Mouse (Mus musculus) CD4-positive, CD25-positive, alpha-beta regulatory T cell, adult 4 months (primary cell): ENCODE measurements at regions not wholly inside any gene's neighbourhood (a gene's known extent, or its start where the extent isn't known, plus 50 kb on each side); places are given as distances from the start of the nearest gene placed in this dataset.

Experiments used
- ATAC-seq: one replicate; pipeline ENCODE4 v1.8.0; 2017

DNA sequence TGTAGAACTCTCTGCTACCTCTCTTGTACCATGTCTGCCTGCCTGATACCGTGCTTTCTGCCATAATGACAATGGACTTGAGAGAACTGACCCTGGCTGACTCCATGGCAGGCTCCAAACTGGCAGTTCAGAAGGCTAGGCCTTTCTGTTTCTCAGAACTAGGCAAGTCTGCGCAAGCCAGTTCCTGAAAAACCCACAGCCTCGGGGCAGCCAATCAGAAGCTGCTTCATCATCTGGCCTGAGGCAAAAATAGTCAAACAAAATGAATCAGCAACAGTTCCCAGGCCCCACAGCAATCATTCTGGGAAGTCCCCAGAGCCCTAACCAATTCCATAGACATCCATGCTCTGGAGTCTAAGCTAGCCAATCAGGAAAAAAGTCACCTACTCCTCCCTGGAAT lies 284.5 kb downstream of the Olfr1505 start:
- ATAC-seq, result no peak

DNA sequence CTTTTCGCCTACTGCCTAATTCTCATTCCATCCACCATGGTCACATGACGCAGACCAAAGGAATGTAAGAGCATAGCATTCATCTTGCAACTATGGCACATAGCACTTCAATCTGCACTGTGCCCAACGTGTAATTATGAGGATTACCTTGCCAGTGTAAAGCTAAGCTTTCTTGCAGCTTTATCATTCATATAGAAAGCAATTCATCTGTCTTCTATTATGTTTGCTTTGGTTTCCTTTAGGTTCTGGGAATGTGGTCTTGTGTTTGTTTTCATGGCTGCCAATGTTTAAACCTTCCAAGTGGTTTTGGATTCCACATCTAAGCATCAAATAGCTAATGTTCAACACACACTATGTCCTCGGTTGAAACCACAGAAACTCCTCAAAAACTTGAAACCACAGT lies 307.2 kb downstream of the Olfr1505 start:
- ATAC-seq, result no peak

DNA sequence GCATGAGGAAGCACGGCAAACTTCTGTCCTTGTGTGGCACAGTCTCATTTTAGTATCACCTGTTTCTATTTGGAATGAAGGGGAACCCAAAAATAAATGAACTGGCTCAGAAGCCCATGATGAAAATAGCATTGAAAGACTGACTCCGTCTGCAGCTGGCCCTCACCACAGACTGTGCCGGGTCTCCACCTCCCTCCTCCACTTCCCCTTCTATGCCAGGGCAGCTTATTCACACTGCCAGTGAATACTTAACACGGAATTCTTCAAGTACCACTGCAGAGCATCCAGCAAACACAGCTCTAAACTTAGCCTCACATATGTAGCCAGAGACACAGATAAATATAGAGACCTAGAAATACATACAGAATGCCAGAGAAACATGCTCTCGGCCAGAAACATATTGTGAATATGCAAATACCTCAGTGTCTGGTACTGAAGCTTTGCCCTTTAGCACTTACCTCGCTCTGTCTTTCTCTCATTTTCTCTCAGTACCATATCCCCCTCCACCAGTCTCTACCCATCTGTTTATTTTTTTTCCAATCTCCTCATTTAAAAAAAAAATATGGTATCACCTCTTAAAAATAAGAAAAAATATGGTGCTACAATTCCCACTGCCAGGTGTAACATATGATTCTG lies 311.8 kb downstream of the Olfr1505 start:
- no peak for ATAC-seq

DNA sequence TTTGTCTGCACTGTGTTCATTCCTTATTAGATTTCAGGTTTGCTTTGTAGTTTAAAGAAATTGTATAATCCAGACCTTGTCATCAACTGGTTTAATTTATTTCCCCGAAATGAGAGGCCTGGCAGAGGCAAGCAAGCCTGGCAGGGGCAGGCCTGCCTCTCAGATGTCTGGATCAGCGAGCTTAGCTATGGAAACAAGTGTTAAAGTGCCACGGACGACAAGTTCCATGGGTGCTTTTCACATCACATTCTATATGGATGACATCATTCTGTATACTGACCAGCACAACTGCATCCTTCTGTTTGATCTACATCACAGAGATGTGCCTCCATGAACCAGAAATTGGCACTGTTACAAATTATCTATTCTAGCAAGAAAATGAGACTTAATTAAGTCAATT lies 312.5 kb downstream of the Olfr1505 start:
- ATAC-seq, result no peak

DNA sequence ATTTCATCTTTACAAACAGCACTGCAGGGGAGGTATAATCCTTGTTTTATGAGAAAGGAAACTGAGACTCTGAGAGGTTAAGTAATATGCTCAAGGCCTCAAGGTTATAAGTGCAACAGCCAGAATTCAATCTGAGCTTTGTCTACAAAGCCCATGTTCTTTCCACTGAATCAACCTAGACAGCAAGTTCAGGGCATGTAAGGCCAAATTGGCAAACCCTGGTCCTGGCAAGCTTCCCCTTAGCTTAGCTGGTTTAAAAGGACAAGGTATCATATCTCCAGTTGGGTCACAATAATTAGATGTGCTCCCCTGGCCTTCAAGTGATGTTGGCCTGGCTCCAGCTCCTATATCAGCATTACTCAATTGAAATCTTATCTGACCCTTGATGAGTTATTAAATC lies 313.2 kb downstream of the Olfr1505 start:
- ATAC-seq, result no peak

DNA sequence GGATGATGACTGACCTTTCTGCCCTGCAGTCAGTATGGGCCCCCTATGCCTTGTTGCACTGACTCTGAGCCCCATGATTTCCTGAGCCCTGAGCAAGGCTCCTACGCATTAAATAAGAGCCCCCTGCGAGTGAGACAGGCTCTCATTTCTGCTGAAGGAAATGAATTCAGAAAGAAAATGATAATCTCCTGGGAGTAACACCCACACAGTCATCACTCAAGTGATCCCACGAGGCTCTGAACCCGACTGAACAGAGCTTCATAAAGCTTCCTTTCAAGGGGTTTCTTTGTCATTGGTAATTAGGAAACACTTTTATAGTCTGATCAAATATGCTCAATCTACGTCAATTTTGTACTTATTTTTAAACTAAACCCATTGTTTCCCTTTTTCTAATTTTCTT lies 330.2 kb downstream of the Olfr1505 start:
- no peak for ATAC-seq

DNA sequence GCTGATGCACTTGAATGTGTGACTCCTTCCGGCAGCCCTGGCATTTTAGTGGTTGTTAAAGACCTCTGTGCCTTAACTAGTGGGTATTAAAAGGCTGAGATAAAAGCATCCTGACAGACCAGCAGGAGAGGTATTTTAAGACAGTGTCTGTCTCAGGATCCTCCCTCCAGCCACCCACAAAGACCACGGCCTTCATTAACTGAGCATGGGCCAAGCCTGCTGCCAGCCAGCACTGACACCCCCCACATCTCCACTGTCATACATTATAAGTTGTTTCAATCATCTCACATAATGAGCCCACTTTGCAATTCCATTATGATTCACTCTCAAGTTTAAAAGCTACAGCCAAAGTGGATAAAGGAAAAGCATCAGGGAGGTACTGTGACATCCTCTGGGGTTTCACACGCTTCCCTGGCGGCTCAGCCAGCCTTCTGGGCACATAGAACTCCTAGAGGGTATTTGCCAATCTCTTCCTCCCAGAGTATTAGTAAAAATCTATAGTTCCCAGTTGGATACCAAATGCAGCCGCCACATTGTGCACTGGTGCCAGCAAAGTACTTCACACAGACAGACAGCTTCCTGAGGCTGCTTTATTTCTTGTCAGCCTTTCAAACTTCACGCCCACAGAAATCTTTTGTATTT lies 333.8 kb downstream of the Olfr1505 start:
- ATAC-seq, result no peak

DNA sequence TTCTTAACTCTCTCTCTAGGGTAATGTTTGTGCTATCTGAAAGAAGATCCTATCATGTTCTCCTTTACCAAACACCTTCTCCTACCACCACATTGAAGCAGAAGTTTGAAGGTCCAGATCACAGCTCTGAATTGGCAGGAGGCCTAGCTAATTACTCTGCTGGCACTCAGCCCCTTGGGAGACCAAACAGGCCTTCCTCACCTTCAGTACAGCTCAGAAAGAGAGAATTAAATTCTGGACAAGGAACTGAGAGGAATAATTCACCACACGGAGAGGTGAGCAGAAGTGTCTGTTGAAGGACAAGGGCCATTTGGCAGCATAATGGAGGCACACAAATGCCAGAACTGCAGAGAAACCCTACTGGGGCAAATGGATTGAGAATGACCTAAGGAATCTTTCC lies 334.6 kb downstream of the Olfr1505 start:
- no peak for ATAC-seq

DNA sequence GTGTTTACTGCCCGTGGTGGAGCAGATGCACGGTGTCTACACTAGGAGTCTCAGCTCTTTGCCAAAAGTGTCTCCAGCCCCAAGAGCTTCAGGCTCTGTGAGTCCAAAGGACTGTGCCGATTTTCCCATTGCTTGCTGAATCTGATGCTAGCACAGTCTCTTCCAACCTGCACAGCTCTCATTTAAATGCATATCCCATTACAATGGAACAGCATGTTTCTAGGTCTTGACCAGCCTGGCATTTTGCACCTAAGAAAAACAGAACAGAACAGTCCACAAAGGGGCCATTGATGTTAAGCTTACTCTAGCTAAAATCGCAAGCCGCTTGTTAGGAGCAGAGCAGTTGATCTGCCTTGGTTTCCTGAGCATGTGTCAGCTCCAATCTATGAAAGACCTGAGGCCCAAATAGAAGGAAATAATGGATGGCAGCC lies 339.2 kb downstream of the Tle4 start:
- ATAC-seq, result no peak

DNA sequence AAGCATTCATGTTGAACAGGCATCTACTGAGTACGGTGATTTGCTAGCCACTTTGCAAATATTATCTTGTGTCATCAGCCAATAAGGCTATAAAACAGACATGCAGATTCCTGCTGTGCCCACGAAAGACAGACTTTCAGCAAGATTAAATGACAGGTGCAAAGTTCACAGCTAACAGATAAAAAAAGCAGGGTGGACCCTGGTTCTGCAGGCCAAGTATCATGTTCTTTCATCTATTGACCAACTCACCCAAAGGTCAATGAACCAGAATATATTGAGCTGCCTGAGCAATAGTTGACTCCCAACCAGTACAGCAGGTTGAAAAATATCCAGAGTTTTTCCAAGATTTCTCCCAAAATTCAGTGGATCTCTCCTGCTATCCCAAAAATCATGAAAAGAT lies 338.6 kb downstream of the Tle4 start:
- no peak for ATAC-seq

DNA sequence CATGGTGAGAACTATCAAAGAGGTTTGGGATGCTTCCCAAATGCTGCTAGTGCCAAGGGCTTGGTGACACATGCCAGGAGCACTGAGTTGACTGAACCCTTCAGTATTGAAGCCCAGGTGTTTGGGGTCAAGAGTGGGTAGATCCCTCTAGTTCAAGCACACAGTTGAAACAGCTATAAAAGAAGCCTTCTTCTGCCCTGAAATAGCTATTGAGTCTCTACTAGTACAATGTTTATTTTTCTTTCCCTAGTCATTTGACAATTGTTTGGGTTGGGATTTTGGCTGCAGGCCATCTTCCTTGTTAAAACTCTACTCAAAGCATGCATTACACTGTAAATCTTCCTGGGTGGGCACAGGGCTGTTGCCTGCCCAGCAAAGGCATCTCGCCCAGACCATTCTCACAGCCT lies 308.5 kb downstream of the Tle4 start:
- ATAC-seq, result no peak

DNA sequence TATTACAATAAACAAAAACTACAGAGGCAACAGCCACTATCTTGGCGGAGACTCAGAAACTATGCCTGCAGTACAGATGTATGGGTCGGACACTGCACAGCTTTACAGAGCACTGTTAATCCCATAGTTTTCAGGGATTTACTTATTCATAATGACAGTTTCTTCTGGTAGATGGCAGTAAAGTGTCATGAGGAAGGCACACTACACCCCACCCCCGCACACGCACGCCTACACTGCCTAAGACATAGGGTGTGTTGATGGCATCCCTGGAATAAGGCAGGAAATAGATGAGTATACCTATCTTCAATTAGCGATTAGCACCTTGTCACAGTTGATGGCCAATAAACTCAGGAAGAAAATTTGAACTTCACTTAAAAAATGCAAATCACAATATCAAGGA lies 306.9 kb downstream of the Tle4 start:
- no peak for ATAC-seq

DNA sequence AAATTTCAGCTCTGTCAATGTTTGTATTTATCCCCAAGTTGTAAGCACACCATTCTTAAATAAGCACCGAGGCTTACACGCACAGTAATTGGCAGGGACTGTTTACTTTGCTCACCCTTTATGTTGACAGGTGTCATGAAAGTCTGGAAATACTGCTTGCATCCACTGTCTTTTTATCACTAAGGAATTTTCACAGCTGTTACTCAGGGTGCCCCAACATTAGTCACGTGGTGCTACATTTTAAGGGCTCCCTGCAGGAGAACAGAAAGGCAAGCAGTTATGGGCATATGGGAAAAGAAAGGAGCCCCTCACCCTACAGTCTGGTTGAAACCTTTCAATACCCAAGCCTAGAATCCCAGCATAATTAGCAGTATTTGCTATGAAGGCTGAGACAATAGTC lies 304.7 kb downstream of the Tle4 start:
- ATAC-seq, result no peak

DNA sequence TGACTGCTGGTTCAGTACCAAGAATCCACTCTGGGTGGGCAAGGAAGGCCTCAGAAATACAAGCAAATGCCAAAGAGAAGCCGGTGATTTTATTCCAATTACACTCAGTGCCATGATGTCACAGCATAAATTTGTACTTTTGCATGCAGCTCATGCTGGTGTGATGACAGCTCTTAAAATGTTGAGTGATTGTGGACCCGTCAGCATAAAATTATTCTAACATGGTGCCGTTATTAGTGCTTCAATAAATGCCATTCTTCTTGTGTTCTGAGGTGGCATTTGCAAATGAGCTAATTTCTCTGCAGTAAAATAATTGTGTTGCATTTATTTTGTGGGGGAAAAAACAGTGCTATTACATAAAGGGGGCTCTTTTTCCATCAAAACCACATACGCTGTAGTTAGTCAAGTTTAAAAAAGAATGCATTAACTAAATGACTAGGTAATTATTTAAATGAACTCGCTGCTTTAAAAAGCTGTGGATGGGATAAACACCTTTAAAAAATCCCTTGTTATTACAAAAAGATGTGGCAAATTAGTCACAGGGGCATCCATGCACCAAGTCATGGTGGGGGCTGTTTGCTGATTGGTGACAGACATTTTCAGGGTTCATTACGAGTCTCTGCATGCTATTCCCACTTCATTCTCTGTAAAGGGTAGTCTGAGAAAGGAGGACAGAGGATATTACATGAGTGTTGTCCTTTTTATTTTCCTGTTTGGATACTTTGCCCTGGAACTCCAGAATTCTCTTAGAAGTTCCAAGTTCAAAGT lies 296.5 kb downstream of the Tle4 start:
- ATAC-seq, result no peak

DNA sequence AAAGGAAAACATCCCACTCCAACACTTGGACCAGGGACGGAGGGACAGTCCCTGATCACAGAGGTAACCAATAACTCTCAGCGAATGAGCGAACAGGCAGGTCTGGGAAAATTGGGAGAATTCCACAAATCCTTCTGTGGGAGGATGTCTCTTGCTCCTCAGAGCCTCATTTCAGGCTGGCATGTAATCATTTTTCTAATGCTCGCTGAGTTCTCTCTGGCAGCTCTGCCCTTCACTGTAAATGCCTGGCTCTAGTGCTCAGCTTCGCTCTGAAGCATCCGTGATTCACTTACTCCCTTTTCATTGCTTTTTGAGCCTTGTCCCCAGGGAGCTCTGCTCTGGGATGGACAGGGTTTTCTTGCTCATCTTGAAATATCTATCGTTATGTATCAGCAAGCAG lies 283.6 kb downstream of the Tle4 start:
- ATAC-seq, result no peak

DNA sequence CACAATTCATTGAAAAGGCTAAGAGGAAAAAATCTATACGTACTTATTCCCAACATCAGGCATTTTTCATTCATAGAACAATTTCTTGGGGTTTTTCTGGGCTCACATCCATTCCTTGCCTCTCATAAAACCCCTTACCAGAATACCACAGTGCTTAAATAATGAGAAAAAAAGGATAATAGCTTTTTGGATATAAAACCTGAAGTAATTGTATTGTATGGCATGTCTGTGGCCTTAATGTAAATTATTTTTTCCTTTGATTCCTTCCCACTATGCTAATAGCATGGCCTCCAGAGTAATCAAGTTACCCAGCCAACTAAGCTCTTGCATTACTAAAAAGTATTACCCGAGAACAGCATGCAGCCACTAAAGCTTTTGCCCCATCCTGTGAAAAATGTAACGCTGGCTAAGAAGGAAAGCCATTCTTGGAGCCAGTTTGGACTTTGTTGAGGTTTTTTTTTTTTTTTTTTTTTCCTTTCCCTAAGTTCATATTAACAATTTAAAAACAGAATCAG lies 278.1 kb downstream of the Tle4 start:
- no peak for ATAC-seq

DNA sequence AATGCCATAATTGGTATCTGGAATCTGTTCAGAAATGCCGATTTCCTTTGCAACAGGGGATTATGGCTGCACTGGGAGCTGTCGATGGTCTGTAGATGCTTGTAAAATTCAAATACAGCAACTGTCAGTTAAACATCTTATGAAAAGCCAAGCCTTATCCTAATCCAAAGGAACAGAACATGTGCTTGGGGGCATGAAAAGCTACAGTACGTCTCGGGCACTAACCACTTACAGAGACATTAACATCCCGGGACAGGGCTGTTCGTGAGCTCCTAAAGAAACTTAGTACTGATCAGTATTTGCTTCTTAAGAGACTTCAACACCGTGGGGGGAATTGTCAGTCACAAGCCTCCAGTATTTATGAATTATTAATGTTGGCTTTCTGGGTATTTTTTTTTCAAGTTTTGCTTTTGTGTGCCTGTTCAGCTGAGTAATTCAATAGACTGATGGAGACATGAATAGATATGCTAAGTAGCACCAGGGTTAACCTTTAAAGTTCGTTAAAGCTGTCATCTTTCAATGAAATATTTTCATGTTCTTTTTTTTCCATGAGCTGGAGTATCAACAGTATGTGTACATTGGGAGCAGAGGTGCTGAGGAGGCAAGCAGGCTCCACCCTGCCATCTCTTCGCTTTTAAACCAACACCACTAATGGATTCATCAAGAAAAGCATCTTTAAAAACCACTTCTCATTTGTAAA lies 272.3 kb downstream of the Tle4 start:
- no peak for ATAC-seq

DNA sequence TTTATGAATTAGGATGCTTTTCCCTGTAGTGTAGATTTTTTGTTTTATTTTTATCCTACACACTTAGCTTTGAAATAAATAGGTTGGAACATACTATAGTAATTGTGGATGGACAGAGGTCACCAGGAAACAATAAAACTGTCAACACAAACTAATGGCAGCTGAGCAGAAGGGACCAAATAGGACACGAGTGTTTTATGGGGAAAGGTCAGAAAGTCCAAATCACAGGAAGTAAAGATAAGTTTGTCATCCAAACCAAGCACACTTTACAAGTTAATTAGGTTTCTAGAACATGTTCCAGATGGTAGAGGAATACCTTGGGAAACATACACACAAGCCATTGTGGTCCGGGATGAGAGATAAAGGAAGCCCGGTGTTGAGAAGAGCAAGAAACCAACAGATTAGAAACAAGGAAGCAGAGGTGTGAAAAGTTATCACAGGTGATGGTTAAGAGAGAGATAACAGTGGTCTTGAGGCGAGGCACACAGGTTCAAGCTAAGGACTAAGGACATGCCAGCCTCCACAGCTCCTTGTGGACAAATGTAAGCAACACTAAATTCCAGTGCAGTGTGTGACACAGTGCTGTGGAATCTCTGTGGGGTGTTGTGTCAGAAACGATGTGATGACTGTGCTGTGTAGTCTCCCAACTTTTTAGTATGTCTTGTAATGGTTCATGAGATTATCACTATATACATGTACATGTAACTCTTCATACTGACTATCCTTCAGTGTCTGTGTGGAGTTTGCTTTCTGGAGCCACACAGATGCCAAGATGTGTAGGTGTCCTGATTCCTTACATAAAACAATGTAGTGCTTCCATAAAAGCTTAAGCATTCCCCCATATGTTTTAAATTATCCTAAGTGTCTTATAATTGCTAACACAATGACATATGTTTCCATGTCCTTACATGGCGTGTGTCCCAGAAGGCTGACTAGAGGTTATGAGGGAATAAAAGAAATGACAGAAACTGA lies 264.5 kb downstream of the Tle4 start:
- ATAC-seq, result no peak

DNA sequence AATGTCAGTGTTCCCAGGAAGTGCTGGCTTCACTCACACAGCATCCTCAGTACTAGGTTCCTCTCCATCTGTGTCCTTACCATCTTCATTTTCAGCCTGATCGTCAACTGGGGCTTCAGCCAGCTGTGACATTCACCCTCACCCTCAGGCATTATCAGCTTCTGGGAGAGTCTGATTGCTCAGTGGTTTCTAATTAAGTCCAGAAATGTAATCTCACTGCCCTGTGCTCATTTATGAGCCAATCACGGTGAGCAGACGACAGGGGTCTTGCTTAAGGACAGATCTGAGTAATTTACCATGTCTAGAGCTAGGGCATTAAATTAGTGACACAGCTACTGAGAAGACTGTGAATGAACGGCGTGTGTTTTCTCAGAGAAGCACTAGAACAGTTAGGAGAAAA lies 260.8 kb downstream of the Tle4 start:
- no peak for ATAC-seq

DNA sequence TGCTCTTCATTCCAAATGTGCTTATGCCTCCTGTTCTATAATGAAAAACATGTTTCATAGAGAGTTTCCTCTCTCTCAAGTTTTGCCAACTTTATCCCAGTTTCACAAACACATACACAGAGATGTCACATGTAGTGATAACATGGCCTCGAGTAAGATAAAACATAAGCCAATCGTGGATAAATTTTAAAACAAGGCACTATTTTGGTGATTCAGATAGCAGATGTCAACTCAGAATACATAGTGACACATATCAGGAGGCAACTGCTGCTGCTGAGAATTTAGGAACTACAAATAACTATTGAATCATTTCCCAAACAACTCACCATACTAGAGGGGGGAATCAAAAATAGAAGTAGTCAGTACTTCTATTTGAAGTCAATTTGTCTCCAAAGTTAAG lies 257.1 kb downstream of the Tle4 start:
- ATAC-seq, result no peak

DNA sequence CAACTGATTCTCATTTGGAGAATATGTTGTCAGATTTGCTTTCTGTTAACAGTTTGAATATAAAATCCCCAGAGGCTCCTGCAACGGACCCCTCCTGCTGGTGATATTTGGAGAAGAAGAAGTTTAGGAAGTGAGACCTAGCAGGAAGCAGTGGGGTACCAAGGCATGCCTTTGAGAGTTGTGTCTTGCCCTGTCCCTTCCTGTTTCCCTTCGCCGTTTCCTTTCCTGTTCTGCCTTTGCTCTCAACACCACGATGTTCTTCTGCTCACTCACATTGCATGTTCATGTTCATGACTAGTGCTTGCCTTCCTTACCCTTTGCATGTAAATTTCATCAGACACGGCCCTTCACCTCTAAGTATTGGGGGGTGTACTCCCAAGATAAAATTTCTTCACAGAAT lies 254.0 kb downstream of the Tle4 start:
- ATAC-seq, result peak; percentile 60

DNA sequence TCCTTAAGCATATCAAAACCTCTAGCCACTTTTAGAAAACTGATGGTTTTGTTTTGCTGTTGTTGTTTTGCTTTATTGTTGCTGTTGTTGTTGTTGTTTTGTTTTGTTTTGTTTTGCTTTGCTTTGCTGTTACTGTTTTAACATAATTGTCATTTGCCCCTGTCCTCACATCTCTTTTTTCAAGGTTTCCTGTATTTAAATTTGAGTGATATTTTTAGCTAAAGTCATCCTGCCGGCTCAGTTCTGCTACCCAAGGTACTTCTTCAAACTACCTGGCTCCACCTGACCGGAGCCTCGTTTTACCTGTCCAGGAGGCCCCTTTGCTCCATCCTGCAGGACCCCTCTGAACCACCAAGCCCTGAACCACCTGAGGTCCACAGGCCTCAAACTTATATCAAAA lies 253.4 kb downstream of the Tle4 start:
- no peak for ATAC-seq
